Mouse (Mus musculus) forebrain, embryonic 11.5 days (tissue): ENCODE results near the gene Tbl1x. TPM values are rescaled to one million over a fixed set of nuclear protein-coding genes. Genes with fewer than 3 reads are reported as not detected.

Source experiments
- ATAC-seq: fragments of 200-750 bp; cut with Nextera tagmentation; replicated peaks from 2 replicates; pipeline ENCODE4 v1.8.0; 2017; ENCODE audit warnings: moderate TSS enrichment; ENCODE audit not compliant: low FRiP score
- DNase-seq: peaks from one replicate; pipeline ENCODE4 v3.0.0-alpha.2; 2017; ENCODE audit warnings: low spot score
- H3K27ac ChIP-seq: fragments of 300-500 bp; sonication (generic); 2 replicates; pipeline ENCODE4 v1.5.1; 2014; ENCODE audit warnings: low read depth, low read length
- H3K27me3 ChIP-seq: fragments of 300-500 bp; sonication (generic); 2 replicates; pipeline ENCODE4 v1.6.1; 2014; ENCODE audit warnings: mild to moderate bottlenecking, low read length, mixed read lengths; ENCODE audit not compliant: control insufficient read depth, insufficient read depth
- H3K36me3 ChIP-seq: fragments of 300-500 bp; sonication (generic); 2 replicates; pipeline ENCODE4 v1.6.1; 2014; ENCODE audit warnings: mild to moderate bottlenecking, low read length, moderate library complexity, mixed read lengths; ENCODE audit not compliant: control insufficient read depth, insufficient read depth
- H3K4me1 ChIP-seq: fragments of 300-500 bp; sonication (generic); replicated peaks from 2 replicates; pipeline ENCODE4 v1.6.1; 2014; ENCODE audit warnings: low read length, mixed read lengths; ENCODE audit not compliant: control insufficient read depth, insufficient read depth
- H3K4me2 ChIP-seq: fragments of 300-500 bp; sonication (generic); 2 replicates; pipeline ENCODE4 v1.6.1; 2014; ENCODE audit warnings: low read depth, mild to moderate bottlenecking, low read length, moderate library complexity, mixed read lengths; ENCODE audit not compliant: severe bottlenecking
- H3K4me3 ChIP-seq: fragments of 300-500 bp; sonication (generic); 2 replicates; pipeline ENCODE4 v1.5.1; 2014; ENCODE audit warnings: low read depth, low read length
- H3K9ac ChIP-seq: fragments of 300-500 bp; sonication (generic); 2 replicates; pipeline ENCODE4 v1.6.1; 2014; ENCODE audit warnings: low read length
- H3K9me3 ChIP-seq: fragments of 300-500 bp; sonication (generic); 2 replicates; pipeline ENCODE4 v1.6.1; 2016; ENCODE audit warnings: low read length, mixed read lengths; ENCODE audit not compliant: control insufficient read depth
- WGBS: fragments of 180-500 bp; shearing (Covaris S2); extraction: QIAGEN DNeasy Blood & Tissue Kit; methylation state at CpG from one replicate; pipeline ENCODE4 v1.1.7; 2014; 5-methylcytosine and 5-hydroxymethylcytosine counted together
- polyA plus RNA-seq: library from polyadenylated mRNA; unstranded; fragments of >200 nt; fragmentation: Nextera tagmentation; extraction: Ambion mirVana; gene quantifications from 2 replicates; pipeline ENCODE4 v1.2.1, GENCODE M21; 2014

The Tbl1x gene
- polyA plus RNA-seq, 1 experiment from 2014 or later, result 79.4 TPM

DNA sequence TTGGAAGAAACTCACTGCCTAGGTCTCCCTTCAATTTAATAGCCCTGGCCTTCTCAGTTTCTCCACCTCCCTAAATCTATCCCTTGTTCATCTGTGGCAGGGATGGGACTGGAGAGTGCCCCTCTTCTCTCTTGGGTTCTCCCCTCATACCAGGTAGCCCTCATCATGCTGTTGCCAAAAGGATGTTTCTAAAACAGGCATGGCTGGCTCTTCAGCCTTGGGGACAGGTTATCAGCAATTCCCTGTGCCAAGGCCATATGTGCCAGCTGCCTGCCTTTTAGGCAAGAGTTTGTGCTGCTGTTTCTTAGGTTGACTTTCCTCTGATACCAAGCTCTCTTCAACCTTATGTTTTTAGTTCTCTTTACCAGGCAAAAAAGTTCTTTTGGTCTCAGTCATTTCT, 39.6 kb downstream of the Tbl1x start:
- DNase-seq (no peak), ATAC-seq (no peak)
- no peaks in the 10 kb centered on the region for H3K27me3 ChIP-seq
- no peaks in the 10 kb centered on the region for H3K9me3 ChIP-seq
- H3K9ac ChIP-seq, result no peak overlapping the region
- H3K27ac ChIP-seq, result no peak overlapping the region
- no peaks in the 10 kb centered on the region for H3K4me1 ChIP-seq
- no peak overlapping the region for H3K4me3 ChIP-seq
- H3K36me3 ChIP-seq, result no peaks in the 10 kb centered on the region
- H3K4me2 ChIP-seq, result no peak overlapping the region

DNA sequence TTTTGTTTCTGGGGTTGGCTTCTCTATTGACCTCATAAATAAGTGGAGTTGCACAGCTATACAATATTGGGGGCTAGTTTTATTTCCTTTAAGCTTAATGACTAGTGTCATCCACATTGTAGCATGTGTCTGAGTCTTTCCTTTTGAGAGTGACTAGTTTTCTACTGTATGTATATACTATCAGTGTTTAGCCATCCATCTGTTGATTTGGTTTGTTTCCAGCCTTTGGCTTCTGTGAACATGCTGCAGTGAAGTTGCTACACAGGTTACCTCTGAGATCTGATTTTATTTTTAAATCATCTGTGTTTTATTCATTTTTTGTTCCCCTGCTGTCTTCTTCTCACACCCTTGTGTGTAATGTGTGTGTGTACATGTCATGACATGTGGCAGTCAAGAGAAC, 40.5 kb downstream of the Tbl1x start:
- H3K4me3 ChIP-seq, result no peak overlapping the region
- DNase-seq, result no peak
- no peaks in the 10 kb centered on the region for H3K27me3 ChIP-seq
- H3K4me1 ChIP-seq, result no peaks in the 10 kb centered on the region
- H3K36me3 ChIP-seq, result no peaks in the 10 kb centered on the region
- H3K27ac ChIP-seq, result no peak overlapping the region
- H3K9me3 ChIP-seq, result no peaks in the 10 kb centered on the region
- no peak overlapping the region for H3K4me2 ChIP-seq
- no peak for ATAC-seq
- H3K9ac ChIP-seq, result no peak overlapping the region

DNA sequence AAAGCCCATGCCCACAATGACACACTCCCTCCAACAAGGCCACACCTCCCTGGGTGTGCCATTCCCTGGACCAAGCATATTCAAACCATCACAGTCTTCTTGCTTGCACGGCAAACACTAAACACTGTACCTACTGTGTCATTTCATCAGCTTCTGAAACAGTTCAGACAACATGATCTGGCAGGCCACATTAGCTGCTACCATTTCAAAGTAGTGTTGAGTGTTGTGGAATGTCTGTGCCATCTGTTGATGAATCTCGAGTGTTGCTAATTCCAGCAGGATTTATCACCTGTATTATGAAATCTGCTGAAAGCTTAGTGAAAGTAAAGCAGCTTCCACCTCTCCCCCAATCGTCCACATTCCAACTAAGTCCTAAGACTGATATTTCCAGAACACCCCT, 41.3 kb downstream of the Tbl1x start:
- H3K9ac ChIP-seq, result no peak overlapping the region
- H3K27me3 ChIP-seq, result no peaks in the 10 kb centered on the region
- no peaks in the 10 kb centered on the region for H3K36me3 ChIP-seq
- no peak overlapping the region for H3K27ac ChIP-seq
- no peak overlapping the region for H3K4me2 ChIP-seq
- H3K9me3 ChIP-seq, result no peaks in the 10 kb centered on the region
- H3K4me3 ChIP-seq, result no peak overlapping the region
- ATAC-seq (no peak), DNase-seq (no peak)
- 82% methylated on average over 3 of the region's 3 CpGs for WGBS
- H3K4me1 ChIP-seq, result no peaks in the 10 kb centered on the region

DNA sequence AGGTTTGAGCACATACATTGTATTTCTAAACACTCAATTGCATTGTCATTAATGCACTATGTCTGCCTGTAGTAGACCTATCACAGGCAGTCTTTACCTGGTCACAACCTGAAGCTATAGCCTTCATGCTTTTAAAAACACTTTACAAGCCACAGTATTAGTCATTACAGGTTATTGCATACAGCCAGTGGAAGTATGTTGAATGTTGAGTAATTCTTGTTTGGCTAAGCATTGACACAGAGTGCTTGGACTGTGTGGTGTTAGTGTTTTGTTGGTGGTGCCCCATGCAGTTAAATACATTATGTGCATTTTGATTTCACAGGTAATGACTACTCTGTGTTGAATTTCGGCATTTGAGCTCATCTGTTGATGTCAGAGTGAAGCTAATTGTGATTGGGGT, 45.2 kb downstream of the Tbl1x start:
- Histone ChIP-seq H3K4me2 (no peak overlapping the region), H3K36me3 (no peaks in the 10 kb centered on the region), H3K4me3 (no peak overlapping the region), H3K4me1 (no peaks in the 10 kb centered on the region), H3K9me3 (no peaks in the 10 kb centered on the region), H3K27me3 (no peaks in the 10 kb centered on the region), H3K27ac (no peak overlapping the region), H3K9ac (no peak overlapping the region)
- WGBS, result 78% methylated on average over 1 of the region's 1 CpGs
- no peak for ATAC-seq
- no peak for DNase-seq

DNA sequence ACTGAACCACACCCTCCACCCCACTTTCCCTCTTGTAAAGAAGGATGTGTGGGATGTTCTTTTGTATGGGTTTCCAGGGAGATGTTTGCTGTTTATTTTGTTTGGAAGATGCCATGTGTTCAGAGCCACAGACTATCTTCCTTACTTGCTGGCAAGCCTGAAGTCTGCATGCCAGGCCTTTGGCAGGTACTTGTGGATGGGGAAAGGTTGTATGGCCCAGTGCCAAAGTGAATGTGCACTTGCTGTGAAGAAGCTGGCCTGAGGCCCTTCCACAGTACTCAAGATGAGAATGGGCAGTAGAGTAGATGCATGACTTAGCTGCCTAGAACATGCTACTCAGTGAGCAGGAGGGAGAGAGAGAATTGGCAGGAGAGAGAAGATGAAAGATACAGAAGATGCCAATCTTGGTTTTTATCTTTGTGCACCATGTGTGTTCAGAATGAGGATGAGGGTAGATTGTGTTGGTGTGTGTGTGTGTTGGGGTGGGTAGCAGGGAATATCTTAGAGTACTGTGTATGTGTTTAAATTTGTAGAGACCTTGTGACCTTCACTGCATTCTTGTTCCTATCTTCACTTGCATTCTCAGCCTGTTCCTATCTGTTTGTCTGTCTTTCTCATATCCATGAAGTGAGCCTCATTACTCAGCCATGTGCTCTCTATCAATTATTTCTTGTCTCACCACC, 48.5 kb downstream of the Tbl1x start:
- Histone ChIP-seq H3K27ac (no peak overlapping the region), H3K4me2 (no peak overlapping the region), H3K4me3 (no peak overlapping the region), H3K4me1 (no peaks in the 10 kb centered on the region), H3K36me3 (no peaks in the 10 kb centered on the region), H3K9me3 (no peaks in the 10 kb centered on the region), H3K9ac (no peak overlapping the region), H3K27me3 (no peaks in the 10 kb centered on the region)
- ATAC-seq (no peak), DNase-seq (no peak)

DNA sequence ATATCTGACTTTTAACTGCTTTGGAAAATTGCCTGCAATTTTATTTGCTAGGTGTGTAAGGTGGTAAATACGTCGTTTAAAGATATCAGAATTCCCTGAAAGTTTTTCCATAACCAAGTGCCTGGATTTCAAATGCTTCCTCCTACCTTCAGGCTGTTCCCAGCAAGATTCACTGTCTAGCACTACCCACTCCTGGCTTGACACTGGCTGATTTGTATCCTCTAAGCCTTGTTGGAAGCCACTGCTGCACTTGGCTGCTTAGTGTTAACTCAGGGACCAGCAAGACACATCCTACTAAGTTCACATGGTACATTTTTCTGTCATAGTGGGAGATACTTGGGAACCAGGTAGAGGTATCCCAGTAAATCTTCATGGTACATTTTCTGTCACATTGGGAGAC, 52.8 kb downstream of the Tbl1x start:
- no peaks in the 10 kb centered on the region for H3K27me3 ChIP-seq
- no peaks in the 10 kb centered on the region for H3K4me1 ChIP-seq
- H3K27ac ChIP-seq, result no peak overlapping the region
- no peak overlapping the region for H3K4me3 ChIP-seq
- H3K4me2 ChIP-seq, result no peak overlapping the region
- DNase-seq (no peak), ATAC-seq (no peak)
- H3K36me3 ChIP-seq, result no peaks in the 10 kb centered on the region
- WGBS, result 91% methylated on average over 2 of the region's 2 CpGs
- no peak overlapping the region for H3K9ac ChIP-seq
- no peaks in the 10 kb centered on the region for H3K9me3 ChIP-seq

DNA sequence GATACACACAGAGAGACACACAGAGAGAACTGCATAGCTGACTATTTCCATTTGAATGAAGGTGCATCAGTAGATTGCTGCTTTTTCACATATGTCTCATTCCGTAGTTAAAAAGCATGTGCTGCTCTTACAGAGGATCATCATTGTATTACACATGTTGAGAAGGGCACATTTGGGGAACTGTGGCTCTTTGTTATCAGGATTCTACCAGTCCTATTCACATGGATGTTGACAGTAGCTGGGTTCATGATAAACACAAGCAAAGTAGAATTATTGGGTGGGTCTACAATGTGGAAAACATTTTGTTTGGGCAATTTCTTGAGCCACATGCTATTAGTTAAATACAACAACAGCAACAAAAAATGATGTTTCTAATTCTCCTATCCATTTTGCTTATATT, 55.9 kb downstream of the Tbl1x start:
- DNase-seq (no peak), ATAC-seq (no peak)
- H3K9me3 ChIP-seq, result no peaks in the 10 kb centered on the region
- no peak overlapping the region for H3K9ac ChIP-seq
- WGBS, result 86% methylated on average over 1 of the region's 1 CpGs
- no peaks in the 10 kb centered on the region for H3K27me3 ChIP-seq
- no peak overlapping the region for H3K4me2 ChIP-seq
- no peak overlapping the region for H3K27ac ChIP-seq
- H3K36me3 ChIP-seq, result no peaks in the 10 kb centered on the region
- no peaks in the 10 kb centered on the region for H3K4me1 ChIP-seq
- no peak overlapping the region for H3K4me3 ChIP-seq

DNA sequence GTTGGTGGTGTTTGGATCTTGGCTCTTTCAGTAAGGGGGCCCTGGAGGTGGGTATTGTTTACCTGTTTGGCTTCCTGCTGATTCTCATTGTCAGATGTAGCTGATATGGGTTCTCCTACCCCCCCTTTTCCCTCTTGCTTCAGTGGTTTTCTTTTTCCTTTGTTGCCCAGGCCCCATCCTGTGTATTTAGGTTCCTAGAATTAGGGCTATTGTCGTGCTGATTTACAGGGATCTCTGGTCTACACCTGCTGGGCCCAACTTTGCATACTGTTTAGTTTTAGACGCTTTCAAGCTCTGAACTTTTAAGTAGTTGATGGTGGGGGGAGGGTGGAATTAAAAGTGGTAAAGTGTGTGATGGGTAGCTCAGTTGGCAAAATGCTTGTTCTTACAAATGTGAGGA, 57.2 kb downstream of the Tbl1x start:
- ATAC-seq (no peak), DNase-seq (no peak)
- H3K9ac ChIP-seq, result no peak overlapping the region
- H3K27ac ChIP-seq, result no peak overlapping the region
- H3K4me3 ChIP-seq, result no peak overlapping the region
- H3K36me3 ChIP-seq, result no peaks in the 10 kb centered on the region
- H3K4me2 ChIP-seq, result no peak overlapping the region
- WGBS, result 14% methylated on average over 2 of the region's 2 CpGs
- no peaks in the 10 kb centered on the region for H3K4me1 ChIP-seq
- no peaks in the 10 kb centered on the region for H3K27me3 ChIP-seq
- no peaks in the 10 kb centered on the region for H3K9me3 ChIP-seq

DNA sequence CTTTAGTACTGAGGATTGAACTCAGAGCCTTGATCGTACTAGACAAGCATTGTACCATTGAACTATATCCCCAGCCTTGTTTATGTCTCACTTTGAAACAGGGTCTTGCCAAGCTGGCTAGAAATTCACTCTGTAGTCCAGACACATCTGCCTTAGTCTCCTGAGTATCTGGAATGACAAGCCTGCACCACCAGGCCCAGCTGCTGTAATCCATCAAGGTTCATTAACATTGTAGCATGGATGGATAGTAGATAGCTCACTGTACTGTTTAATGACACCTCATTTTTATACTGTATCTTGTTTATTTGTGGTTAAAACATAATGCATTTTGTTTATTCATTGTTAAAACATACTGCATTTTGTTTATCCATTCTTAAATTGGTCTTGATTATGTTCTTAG, 62.9 kb downstream of the Tbl1x start:
- ATAC-seq, result no peak
- Histone ChIP-seq H3K9me3 (no peaks in the 10 kb centered on the region), H3K4me3 (no peak overlapping the region), H3K9ac (no peak overlapping the region), H3K4me1 (no peaks in the 10 kb centered on the region), H3K4me2 (no peak overlapping the region), H3K36me3 (no peaks in the 10 kb centered on the region), H3K27me3 (no peaks in the 10 kb centered on the region), H3K27ac (no peak overlapping the region)
- no peak for DNase-seq
- WGBS, result 73% methylated on average over 1 of the region's 1 CpGs
